ENCODE assay signal across 28 mouse cellular contexts in the genomic region with DNA sequence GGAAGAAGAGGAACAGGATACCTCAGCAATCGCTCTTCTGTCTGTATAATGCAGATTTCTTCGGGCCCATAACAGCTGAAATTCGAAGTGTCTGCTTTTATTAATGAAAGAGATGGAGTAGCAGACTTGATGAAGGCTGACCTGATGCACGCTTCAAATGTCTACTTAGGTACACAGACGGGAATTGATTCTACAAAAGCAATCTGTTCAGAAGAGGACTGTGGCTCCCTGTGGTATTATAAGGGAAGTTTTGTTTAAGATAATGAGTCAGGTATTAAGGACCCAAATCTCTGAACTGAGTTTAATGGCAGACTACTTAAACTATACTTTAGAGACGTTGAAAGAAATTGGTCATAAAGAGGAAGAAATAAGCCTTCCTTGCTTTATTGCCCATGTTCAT.
"Had no signal": no experiment of that assay in that cellular context is flagged by ENCODE, and none has a peak within 500 bp of the region (broad histone marks: within the 10 kb centered on the region; RNA-seq: fewer than 3 reads in every experiment).

No protein-coding gene starts in this region.

- H3K4me3 ChIP-seq: embryonic facial prominence, embryonic 10.5 days; embryonic facial prominence, embryonic 12.5 days; embryonic facial prominence, embryonic 13.5 days; embryonic facial prominence, embryonic 15.5 days; erythroblast, embryonic 14.5 days; forebrain, embryonic 10.5 days; forebrain, embryonic 12.5 days; forebrain, embryonic 13.5 days; forebrain, embryonic 15.5 days; gastrocnemius, adult 2 months had no signal

- H3K27me3 ChIP-seq: embryonic facial prominence, embryonic 12.5 days; embryonic facial prominence, embryonic 13.5 days; embryonic facial prominence, embryonic 15.5 days; forebrain, embryonic 12.5 days; forebrain, embryonic 13.5 days; forebrain, embryonic 15.5 days had no signal

- ATAC-seq: forebrain, embryonic 13.5 days; forebrain, embryonic 14.5 days; forebrain, embryonic 15.5 days; forebrain, embryonic 16.5 days; forebrain, postnatal 0 days had no signal

- H3K4me2 ChIP-seq: embryonic facial prominence, embryonic 12.5 days; embryonic facial prominence, embryonic 13.5 days; embryonic facial prominence, embryonic 15.5 days; forebrain, embryonic 12.5 days; forebrain, embryonic 13.5 days; forebrain, embryonic 15.5 days had no signal

- DNase-seq: cerebellum, adult 18-20 months; cerebellum, adult 2 months; cerebellum, adult 8-10 months; cerebellum, adult 9-10 months; cerebellum, adult 9-11 months; cerebellum, postnatal 10 days; cerebellum, postnatal 14 days; cerebellum, postnatal 25 days; cerebellum, postnatal 36 days; embryo, embryonic 11 days; forebrain, postnatal 0 days; gastrocnemius, adult 2 months; gastrocnemius, postnatal 10 days; gastrocnemius, postnatal 14 days; gastrocnemius, postnatal 25 days; gastrocnemius, postnatal 36 days; heart, adult 11 months had no signal

- H3K9me3 ChIP-seq: embryonic facial prominence, embryonic 10.5 days; embryonic facial prominence, embryonic 12.5 days; embryonic facial prominence, embryonic 13.5 days; embryonic facial prominence, embryonic 15.5 days; forebrain, embryonic 10.5 days; forebrain, embryonic 12.5 days; forebrain, embryonic 13.5 days; forebrain, embryonic 15.5 days had no signal

- H3K9ac ChIP-seq: embryonic facial prominence, embryonic 12.5 days; embryonic facial prominence, embryonic 13.5 days; embryonic facial prominence, embryonic 15.5 days; forebrain, embryonic 12.5 days; forebrain, embryonic 13.5 days; forebrain, embryonic 15.5 days; forebrain, postnatal 0 days had no signal

- H3K4me1 ChIP-seq: embryonic facial prominence, embryonic 10.5 days; embryonic facial prominence, embryonic 12.5 days; embryonic facial prominence, embryonic 13.5 days; embryonic facial prominence, embryonic 15.5 days; forebrain, embryonic 10.5 days; forebrain, embryonic 12.5 days; forebrain, embryonic 13.5 days; forebrain, embryonic 15.5 days had no signal

- H3K36me3 ChIP-seq: embryonic facial prominence, embryonic 10.5 days; embryonic facial prominence, embryonic 12.5 days; embryonic facial prominence, embryonic 13.5 days; embryonic facial prominence, embryonic 15.5 days; forebrain, embryonic 10.5 days; forebrain, embryonic 12.5 days; forebrain, embryonic 15.5 days had no signal

- H3K27ac ChIP-seq: embryonic facial prominence, embryonic 10.5 days; embryonic facial prominence, embryonic 12.5 days; embryonic facial prominence, embryonic 13.5 days; embryonic facial prominence, embryonic 15.5 days; forebrain, embryonic 10.5 days; forebrain, embryonic 12.5 days; forebrain, embryonic 13.5 days; forebrain, embryonic 15.5 days; gastrocnemius, adult 2 months had no signal
